Mouse (Mus musculus): ENCODE measurements at regions not wholly inside any gene's neighbourhood (a gene's known extent, or its start where the extent isn't known, plus 50 kb on each side); places are given as distances from the start of the nearest gene placed in this dataset.

DNA sequence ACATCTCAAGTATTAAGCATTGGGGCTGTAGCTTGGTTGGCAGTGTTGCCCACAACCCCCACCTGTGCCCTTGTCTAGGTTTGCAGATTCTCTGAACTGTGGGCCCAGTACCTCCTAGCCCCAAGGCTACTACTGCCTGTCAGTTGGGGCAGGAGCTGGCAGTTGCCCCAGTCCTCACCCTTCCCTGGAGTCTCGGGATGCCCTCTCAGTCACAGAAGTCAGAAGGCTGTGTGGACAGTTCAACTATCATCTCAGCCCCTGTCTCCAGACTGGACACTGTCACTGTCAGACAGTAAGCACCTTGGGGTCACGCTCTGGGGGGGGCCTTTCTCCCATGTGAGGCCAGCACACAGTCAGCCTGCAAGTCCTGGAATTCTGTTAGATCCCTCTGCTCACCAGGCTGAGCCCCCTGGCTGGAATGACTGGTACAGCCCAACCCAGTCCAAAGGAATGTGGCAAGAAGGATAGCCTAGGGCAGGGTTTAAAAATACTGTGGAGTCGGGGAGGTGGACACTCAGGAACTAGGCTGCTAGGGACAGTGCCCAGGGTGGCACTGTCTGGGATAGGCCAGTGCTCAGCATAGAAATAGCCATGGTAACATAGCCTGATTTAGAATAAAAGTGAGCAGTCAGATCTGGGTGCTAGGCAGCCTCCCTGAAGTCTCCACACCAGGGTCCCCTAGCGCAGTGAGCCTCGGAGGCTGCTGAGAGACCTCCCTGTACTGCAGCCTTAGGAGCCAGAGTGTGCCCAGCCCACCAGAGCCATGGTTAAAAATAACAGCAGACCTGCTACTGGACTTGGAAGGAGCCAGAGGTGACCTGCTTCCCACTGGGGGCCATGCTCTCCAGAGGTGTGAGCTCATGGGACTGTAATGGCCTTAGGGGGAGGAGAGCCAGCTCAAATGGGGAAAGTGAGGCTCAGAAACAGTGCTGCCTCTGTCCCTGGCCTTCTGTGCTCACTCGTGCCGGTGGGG lies 83.1 kb upstream of the Ptpn1 start:
- no peak for DNase-seq (ENCODE audit: low spot score)

DNA sequence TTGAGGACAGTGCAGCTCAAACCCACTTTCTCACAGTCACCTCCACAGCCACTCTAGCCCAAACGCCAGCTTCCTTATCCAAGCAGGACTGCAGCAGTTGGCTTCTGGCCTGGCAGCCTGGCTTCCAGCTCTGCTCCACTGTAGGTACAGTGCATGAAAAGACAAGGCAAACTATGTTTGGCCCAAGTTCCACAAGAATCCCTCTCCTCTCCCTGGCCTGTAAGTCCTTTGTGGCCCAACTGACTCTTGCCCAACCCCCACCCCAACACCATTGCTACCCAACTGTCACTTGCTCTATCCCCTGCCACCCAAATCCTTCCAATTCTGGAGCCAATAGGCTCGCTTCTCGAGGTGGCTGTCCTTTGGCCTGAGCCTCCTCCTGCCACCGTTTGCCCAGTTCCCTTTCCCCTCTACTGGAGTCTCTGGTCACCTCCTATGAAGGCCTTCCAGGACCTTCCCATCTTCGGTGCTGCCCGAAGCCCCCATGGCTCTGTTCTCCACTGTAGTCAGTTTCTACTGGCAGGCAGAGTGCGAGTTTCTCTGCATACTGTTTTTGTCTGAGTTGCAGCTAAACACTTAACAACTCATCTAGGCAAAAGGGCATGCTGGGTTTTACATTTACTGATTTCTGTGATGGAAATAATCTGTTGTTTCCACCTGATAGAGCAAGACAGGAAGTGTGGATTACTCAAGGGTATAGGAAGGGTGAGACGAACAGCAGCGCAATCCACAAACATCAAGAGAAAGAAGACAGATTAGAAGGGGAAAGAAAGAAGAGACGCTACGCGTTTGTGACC lies 84.4 kb upstream of the Ptpn1 start:
- no peak for DNase-seq (ENCODE audit: low spot score)

DNA sequence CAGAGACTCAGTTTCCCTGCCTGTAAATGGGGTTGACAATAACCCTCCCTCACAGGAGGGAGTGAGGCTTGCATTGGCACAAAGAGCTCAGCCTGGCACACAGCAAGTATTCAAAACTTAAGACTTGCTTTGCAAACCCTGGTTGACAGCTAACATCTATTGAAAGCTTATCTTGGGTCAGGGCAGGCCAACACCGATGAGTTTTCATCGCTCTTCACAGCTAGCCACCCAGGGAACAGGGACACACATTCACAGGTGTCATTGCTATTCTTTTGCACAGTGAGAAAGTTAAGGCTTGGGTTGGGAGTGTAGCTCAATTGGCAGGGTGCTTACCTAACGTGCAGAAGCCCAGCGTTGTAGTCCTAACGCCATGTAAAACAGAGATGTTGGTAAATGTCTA lies 86.5 kb upstream of the Ptpn1 start:
- DNase-seq (ENCODE audit: low spot score), result no peak

DNA sequence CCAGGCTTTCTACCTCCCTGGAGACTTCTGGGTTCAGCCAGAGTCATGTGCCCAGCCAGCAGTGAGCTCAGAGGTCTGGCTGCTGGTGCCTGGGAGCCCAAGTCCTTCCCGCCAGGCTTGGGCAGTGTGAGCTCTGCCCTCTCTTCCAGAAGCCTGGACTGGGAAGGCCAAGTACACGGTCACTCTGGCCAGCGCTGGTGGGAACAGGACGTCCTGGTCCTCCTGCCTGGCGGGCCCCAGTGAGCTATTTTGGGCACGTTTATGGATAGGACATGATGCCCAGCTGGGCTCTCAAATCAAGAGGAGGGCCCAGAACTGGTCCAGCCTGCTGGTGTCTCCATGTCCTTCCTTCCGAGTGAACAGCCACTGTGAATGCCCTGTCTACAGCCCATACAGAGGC lies 87.3 kb upstream of the Ptpn1 start:
- DNase-seq (ENCODE audit: low spot score), result no peak

DNA sequence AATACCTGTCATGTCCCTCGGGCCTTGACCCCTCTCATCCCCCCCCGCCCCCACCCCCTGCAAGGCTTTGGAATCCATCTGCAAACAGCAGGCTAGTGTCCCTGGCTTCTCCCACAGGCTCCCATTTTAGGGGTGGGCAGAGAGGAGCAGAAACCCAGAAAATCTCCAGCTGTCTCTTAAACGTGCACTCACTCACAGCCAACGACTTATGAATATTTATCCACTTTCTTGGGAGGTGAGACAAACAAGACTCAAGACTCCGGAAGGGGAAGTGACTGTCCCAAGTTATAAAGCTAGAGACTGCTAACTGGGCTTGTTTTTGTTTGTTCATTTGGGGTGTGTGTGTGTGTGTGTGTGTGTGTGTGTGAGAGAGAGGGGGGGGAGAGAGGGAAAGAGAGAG lies 87.9 kb upstream of the Ptpn1 start:
- no peak for DNase-seq (ENCODE audit: low spot score)

DNA sequence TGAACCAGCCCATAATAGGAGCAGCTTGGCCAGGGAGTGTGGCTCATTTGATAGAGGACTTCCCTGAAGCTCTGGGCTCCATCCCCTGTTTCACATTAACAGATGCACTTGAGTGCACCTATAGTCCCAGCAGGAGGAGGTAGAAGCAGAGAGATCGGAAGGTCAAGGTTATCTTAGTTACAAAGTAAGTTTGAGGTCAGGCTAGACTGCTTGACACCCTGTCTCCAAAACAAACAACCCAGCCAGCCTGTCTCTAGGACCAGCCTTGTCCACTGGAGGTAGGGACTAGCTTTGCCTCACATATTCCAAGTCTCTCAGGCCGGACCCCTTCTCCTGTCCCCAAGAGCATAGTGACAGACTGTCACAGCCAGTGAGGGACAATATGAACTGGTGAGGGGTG lies 88.9 kb upstream of the Ptpn1 start:
- no peak for DNase-seq (ENCODE audit: low spot score)

DNA sequence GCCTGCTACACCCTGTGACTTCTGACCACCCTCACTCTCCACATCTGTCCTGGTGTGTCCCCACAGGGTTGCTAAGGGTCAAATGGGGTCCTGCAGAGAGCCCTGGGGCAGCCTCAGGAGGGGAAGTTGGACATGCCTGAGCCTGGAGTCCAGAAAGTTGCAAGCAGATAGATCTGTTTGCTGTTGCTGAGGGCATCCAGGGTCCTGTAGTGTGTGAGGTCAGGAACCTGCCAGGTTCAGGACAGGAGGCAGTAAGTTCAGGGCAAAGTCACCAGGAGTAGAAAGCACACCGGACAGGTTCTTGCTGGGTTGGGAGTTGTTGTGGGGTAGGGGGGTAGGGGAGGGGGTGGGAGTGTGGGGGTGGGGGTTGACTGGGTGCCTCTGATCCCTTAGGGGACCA lies 89.4 kb upstream of the Ptpn1 start:
- no peak for DNase-seq (ENCODE audit: low spot score)

DNA sequence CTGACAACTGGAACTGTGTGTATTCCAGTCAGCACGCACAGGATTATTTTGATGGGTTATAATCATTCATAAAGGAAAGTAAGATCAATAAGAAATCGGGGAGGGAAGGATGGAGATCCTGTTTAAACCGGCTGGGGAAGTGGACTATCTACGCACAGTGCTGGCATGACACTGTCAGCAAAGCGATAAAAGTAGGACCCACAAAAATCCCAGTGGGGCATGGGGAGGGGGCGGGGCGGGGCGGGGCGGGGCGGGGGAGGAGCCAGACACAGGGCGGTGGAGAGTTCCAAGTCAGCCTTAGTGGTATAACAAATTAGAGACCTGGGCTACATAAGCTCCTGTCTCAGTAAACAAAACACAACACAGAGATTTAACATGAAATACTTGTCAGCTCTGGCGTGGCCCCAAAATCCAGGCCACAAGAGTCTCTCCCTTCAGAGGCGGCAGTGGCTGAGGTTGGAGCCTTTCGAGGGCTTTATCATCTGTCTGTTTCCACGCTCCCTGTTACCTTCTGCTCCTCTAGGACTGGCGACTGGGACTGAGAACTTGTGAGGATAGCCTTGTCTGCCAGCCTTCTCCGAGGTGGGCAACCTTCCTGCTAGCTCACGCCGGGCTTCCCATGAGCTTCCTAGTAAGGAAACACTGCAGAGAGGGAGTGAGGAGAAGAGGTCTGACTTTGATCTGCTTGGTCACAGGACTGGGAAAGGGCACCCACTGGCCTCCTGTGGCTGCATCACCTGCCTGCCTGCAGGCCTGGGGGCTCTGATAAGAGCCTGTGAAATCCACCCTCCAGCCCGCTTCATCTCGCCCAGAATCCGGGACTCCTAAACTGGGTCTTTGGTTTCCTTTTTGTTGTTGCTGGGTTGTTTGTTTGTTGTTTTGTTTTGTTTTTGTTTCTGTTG lies 90.3 kb upstream of the Ptpn1 start:
- no peak for DNase-seq (ENCODE audit: low spot score)

DNA sequence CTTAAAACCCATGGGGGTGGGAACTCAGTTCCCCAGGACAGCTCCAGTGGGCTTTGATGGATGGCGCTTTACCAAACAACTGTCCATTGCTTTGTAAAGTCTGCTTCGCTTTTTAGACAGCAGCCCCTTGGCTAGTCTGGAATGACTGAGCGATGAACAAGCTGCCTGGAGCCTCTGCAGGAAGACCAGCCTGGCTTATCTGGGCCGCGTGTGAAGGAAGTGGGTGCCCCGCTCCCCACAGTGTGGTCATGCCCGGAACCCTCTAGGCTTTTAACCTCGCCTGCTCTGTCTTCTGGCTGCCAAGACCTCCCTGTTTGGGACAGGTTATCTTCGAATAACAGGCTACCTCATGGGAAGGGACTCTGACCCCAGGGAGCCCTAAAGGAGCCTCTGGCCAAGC lies 91.5 kb upstream of the Ptpn1 start:
- DNase-seq (ENCODE audit: low spot score), result no peak

DNA sequence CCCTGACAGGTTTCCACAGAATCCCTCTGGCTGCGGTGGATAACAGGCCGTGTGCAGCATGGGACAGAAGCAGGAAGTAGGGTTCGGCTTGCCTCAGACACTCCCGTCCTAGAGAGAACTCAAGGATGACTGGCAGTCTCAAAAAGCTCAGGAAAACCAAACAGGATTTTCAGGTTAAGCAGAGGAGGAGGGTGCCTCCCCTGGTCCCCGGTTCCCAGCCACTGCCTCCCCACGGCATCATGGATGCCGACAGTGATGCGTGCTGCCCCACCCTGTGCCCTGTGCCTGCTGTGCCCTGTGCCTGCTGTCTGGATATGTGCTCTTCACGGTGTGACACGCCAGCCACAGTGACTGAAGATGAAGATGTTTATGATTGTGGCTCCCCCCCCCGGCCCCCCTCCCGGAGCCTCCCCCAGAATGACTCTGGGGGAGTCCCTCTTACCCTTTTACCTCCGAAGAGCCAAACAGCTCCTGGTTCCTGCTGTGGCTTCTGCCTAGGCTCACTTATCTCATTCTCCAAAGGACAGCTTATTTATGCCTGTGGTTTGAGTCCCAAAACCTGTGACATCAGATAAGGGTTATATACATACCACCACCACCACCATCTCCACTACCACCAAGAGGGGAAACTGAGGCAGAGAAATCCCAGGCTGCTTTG lies 92.4 kb upstream of the Ptpn1 start:
- DNase-seq (ENCODE audit: low spot score), result no peak

DNA sequence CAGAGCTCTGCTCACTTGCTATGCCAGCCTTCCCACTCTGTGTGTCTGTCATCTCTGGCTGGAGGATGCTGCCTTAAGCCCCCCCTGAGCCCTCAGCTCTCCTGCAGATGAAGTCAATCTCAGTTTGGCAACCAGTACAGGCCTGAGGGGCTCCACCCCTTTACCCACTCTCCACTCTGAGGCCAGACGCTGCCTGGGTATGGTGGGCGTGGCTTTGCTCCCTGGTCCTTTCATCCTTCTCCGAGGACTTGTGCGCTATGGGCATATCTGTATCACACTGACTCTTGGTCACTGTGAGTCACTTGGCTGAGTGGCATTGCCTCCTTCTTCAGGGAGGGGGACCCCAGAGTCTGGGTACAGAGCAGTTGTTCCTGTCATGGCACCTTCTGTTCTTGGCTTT lies 94.3 kb upstream of the Ptpn1 start:
- no peak for DNase-seq (ENCODE audit: low spot score)

DNA sequence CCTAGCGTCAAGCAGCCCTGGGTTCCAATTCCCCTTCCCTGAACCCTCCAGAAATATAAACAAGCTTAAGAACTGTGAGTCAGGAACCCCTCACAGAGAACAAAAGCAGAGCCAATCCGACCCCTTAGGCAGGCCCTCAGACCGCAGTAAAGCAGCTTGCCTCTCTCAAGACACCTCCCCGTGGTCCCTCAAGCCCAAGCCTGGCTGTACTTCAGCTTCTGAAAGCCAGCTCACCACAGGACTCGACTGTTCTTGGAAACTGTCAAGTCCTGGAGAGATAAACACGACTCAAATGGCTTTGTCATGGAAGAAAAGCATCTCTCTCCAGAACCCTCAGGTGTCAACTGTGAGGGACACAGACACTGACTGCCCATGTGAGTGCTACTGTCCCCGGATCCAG lies 95.2 kb upstream of the Ptpn1 start:
- no peak for DNase-seq (ENCODE audit: low spot score)

DNA sequence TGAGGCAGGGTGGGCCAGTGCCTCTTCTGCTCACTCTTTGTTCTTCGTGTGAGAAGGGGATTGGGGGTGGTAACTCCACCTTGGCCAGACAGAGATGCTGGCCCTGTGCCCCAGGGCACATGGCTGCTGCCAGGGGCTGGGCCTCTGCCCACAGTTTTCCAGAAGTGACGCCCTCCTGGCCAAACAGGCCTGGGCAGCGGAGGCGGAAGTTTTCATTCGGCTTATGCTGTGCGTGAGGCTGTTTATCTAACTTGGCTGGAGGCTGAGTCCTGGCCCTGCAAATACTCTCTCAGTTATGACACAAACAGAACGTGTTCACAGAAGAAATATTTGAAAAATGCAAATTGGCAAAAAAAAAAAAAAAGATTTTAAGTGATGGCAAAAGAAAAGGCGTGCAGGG lies 97.3 kb upstream of the Ptpn1 start:
- DNase-seq (ENCODE audit: low spot score), result no peak

DNA sequence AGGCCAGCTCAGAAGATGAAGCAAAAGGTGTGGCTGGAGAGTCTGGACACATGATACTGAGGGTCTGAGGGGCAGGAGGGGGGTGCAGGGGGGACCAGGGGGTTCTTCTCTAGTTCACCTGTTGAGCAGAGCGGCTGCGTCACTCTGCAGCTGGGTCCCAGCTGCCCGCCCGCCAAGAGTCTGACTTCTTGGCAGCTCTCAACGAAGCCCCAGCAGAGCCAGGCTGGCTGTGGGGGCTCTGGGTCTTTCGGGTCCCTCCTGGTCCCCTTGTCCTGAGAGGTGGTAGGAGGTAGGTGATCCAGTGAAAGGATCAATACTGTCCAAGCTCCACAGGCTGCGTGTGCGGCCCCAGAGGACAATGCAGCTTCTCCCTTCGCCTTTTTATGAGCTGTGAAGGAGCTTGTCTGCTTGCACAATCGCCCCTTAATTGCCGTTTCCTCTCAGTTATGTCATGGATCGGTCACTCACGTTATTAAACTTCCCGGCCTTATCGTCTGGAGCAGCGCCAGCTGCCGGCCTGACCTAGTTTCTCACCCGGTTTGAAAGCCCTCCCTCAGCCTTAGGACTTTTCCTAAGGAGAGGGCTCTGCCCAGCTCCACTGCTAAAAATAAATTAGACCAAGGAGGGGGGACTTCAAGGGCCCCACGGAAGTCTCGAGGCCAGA lies 98.4 kb upstream of the Ptpn1 start:
- no peak for DNase-seq (ENCODE audit: low spot score)

DNA sequence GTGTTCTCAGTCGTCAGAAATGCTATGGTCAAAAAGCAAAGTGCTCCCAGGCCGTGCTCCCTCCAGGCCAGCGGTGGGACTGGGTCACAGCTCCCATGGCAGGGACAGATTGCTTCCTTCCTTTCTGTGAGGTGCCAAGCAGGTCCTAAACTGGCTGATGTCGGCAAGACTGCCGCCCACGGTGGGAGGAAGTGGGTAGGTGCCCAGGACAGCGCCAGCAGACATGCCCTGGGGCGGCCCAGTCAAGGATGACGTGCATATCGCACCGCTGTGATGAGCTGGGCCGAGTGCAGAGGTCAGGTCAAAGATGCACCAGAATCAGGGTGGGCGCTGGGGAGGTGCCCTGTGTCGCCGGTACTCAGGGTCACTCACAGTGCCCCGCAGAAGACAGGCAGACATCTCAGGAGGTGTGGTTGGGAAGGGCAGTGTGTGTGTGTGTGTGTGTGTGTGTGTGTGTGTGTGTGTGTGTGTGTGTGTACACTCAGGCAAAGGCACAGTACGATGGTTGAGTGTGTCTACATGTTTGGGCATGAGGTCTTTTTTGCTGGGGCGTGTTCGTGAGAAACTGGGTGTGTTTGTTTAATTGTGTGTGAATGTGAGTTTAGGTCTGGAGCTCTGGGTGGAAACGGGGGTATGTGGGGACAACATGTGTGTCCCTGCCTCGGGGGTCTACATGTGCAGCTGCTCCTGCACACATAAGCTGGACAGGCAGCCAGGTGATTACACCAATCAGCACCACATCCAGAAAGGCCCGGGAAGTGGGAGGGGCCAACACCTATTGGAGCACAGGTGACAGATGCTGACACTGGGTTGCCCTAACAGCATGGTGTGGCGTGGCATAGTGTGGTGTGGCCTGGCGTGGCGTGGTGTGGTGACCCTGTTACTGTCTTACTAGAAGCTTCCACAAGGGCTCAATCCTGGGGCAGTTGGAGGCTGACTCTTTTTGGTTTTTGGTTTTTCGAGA lies 100.5 kb upstream of the Ptpn1 start:
- no peak for DNase-seq (ENCODE audit: low spot score)

DNA sequence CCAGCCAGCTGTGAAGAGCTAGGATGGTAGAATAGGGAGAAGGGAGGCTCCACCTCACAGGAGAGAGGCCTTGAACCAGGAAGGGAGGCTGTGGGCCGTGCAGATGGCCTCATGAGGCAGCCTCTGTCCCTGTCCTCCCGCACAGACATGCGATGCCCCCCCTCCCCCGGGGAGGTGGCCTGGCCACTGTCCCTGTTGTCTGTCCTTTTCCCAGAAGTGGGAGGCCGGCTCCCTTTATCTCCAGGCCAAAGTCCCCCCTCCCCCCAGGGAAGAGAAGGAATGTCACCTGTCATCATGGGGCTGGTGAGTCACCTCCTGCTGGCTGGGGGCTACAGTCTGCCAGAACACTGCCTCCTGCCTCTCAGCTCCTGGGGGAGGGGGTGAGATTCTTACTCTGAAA lies 103.6 kb upstream of the Ptpn1 start:
- DNase-seq (ENCODE audit: low spot score), result no peak

DNA sequence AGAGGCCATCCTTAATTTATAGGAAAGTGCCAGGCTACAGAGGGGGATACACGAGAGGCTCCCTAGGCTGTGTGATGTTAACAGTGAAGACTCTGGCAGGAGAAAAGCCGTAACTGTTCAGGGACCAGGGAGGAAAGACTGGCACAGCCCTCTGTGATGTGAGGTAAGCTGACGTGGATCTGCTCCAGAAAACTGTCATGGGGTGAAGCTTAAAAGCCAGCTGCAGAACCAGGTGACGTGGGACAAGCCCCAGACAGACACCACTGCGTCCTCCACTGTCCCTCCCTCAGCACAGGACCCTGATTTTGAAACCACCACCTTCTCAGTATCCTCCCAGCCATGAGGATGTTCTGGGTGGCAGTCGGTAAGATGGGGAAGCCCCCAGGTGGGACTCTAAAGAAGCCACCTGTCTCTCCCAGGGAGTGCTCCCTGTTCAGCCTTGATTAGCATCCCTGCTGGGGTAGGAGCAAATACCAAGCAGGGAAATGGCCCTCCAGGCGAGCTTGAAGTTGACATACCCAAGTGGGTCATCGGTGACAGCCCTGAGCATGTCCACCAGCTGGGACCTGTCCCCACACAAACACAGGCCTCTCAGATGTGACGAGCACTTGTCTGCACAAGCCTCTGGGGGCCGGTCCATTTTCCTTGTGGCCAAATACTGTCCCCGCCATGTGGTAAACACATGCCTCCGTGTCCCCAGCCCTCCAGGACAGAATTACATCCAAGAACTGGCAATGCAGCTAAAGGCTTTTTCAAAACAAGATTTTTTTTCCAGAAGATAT lies 104.7 kb upstream of the Ptpn1 start:
- no peak for DNase-seq (ENCODE audit: low spot score)

DNA sequence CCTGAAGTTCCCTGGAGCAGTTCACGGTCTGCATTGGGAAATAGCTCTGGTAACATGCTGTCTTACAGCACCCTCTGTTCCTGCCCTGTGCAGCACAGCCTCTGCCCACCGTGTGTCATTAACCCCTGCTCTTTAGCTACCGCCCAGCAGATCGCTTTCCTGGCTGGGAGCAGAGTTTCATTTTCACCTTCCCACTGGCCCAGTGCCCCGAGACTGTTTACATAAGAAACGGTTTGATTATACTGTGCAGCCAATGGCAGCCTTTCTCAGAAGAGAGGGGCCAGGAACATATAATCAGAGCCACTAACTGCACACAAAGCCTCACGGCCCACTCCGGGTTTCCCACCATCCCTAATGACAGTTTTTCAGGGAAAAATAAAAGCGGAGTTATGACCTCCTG lies 108.3 kb upstream of the Ptpn1 start:
- no peak for DNase-seq (ENCODE audit: low spot score)

DNA sequence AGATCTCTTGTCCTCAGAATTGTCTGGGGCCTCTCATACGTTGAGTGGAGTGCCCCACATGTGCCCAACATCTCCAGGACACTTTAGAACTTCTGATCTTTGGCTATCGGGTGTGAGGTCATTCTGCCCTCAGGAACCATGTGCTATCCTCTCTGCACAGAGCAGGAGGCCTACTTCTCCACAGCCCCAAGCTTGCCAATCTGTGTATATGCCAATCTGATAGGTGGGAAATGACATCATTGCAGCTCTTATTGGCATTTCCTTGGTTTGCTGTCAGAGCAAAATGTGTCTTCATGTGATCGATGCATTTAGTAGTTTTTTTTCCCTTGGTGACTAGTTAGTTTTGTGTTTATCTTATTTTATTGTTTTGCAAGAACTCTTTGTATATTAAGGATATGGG lies 108.8 kb upstream of the Ptpn1 start:
- DNase-seq (ENCODE audit: low spot score), result no peak

All from left cerebral cortex, adult 11 months (tissue).